Mouse (Mus musculus) bone marrow macrophage, adult 2 months (primary cell): Measurements from ENCODE around the gene Sertad3.

Experiments
- CTCF ChIP-seq: IDR thresholded peaks from 2 replicates; pipeline ENCODE4 v1.5.1; 2012; ENCODE audit warnings: low read depth, mild to moderate bottlenecking, low read length, moderate library complexity
- POLR2A ChIP-seq: IDR thresholded peaks from 2 replicates; pipeline ENCODE4 v1.6.1; 2012; ENCODE audit warnings: mild to moderate bottlenecking, low read depth, low read length, borderline replicate concordance

DNA sequence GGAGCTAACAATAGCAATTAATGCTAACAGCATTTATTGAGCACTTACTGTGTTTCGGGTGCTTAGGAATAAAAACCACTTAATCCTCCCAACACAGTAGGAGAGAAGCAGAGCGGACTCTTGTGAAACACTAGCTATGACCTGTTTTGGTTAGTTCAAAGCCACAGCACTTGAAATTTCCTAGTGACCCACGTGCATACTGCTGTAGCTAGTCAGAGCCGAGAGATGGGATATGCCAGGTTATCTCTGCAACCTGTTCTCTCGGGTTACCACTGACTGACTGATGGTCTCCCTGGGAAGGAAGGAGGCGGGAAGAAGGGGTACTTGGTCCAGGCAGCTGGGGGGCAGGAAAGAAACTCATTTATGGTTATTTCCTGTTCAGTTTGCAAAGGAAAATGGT, 13.1 kb upstream of the Sertad3 start:
- TF ChIP-seq CTCF (no peak), POLR2A (no peak)
